Mouse (Mus musculus) bone marrow, adult 2 months (tissue): ENCODE results near the gene Iqgap3.

Experiments
- CTCF ChIP-seq: fragments of 200-500 bp; IDR thresholded peaks from 2 replicates; pipeline ENCODE4 v1.5.1; 2011; ENCODE audit warnings: low read length, control low read depth; ENCODE audit not compliant: control insufficient read depth, insufficient read depth
- POLR2A ChIP-seq: fragments of 200-500 bp; IDR thresholded peaks from 2 replicates; pipeline ENCODE4 v1.6.1; 2011; ENCODE audit warnings: low read depth, mild to moderate bottlenecking, control low read depth, low read length, borderline replicate concordance; ENCODE audit not compliant: control insufficient read depth

GRCm38 (mm10) chr3:88156817-88157216, 75.0 kb downstream of the Iqgap3 start:
- TF ChIP-seq CTCF (no peak), POLR2A (no peak)
